Mouse (Mus musculus): ENCODE results near the gene Olfr803. TPM values are rescaled to one million over a fixed set of nuclear protein-coding genes. Genes with fewer than 3 reads are reported as not detected.

The Olfr803 gene
- polyA plus RNA-seq (2017; shearing (Covaris generic)): not detected

DNA sequence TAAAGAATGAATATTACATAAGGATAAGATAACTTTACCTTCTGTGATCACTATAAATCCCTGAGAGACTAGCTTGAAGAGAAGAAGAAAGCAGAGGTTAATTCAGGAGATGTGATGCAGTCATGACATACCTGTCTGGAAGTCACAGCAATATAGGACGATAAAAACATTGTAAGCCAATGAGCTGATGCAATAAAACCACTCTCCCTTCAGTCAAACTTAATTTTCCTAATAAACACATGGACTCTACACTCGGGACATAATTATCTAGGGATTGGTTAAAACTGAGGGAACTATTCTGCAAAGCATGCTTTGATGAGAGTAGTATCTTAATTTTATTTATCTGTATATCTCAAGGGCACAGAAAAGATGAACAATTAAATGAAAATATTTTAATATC lies at the start of gene Olfr803:
Olfr803 (minus strand) TSS at position 101 of the 400 bp plus-strand sequence.

DNA sequence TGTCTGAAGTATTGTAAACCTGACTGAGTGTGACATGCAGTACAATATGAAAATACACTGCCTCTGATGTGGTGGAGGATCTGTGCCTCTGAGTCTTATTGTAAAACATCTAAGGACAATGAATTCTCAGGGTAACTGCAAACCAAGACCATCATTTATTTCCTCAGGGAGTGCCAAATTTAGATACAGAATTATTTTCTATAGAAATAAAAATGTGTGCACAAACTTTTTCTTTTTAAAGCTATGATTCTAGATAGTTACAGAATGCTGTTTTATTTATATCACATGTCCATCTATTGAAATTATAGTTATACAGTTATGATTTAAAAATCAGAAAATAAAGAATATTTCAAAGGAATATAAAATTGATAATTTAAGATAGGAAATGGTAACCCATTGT lies 47.7 kb upstream of the Olfr803 start, which contains the start of gene Olfr806:
Olfr806 (minus strand) TSS at position 101 of the 400 bp plus-strand sequence.

DNA sequence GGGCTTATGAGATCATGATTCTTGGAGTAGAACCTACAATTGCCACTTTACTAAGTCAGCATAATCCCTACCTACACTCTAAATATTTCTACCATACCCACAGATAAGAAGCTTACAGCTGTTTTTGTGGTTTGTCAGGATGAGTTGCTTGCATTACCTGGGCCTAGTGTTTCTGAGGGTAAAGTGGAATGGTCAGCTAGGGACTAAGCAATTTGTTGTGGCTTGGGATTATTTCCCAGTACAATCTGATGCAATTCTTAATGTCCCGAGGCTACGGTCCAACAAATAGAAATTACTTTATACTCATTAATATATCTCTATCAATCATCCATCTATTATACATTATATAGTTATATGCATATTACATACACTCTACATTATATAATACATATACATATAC lies 35.2 kb upstream of the Olfr803 start, which contains the start of gene Olfr805:
Olfr805 (minus strand) TSS at position 101 of the 400 bp plus-strand sequence.

DNA sequence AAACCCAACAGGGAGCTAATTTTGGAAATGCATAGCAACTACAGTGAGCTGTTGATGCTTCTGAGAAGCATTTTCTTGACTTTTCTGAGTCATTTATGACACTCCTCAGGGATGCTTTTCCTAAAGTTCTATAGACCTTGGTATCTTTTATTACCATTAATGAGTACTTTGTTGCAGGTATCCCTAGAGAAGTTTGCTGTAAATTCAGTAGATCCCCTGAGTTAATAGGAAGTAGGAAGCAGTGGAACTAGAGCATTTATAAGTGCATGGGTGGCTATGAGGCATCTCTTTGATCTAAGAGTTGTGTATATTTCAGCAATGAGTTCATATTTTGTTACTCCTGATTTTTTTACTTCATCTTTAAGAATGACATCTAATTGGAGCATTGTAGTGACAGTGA lies 8.8 kb upstream of the Olfr803 start, which contains the start of gene Olfr804:
Olfr804 (plus strand) TSS at position 301 of the 400 bp plus-strand sequence.

DNA sequence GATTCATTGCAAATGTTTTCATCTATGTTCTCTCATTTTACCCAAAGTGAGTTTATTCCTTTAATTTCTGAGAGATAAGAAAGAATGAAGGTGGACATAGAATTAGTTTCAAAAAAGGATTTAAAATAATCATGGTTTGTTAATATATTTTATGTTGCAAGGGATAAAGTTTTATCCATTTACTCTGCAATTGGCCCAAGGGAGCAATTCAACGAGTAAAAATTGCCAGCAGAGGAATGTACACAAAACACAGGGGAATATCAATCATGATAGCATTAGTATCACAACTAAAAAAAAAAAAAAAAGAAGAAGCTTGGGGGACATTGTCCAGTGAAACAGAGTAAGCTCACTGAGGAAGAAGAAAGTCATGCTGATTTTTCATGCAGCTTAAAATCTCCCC lies 6.0 kb downstream of the Olfr803 start, which contains the start of gene Olfr802:
Olfr802 (minus strand) TSS at position 101 of the 400 bp plus-strand sequence.

DNA sequence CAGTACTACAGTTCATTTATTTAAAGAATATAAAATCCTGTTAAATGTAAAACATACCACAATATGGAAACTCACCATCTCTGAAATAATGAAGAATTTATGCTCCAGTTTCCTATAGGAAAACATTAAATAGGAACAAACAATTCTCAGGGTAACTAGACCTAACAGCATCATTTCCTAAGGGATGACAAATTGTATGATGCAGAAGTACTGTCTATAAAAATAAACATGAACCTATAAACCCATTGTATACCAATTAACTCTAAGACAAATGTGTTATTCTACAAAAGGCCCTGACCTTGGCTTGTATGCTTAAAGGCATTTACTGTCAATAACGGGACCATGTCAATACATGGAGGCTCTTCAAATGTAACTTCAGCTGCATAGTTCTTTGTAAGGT lies 20.3 kb downstream of the Olfr803 start, which contains the start of gene Olfr801:
Olfr801 (minus strand) TSS at position 101 of the 400 bp plus-strand sequence.

DNA sequence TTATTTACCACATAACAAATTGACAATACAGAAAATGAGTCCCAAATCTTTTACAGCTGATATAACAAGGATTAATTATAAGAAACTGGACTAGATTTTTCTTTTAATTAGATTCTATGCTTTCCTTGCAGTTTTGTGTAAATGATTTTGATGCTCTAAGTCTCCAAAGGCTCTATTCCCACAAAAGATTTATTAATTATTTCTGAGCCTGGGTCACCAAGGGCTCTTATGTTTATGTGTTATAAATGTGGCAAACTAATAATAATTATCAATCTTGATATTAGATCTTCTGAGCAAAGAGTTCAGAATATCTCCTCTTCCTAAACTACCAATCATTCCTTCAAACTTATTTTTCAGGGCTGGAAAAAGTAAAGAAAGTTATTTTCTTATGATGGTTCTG lies 36.7 kb downstream of the Olfr803 start, which contains the start of gene Olfr800:
Olfr800 (plus strand) TSS at position 301 of the 400 bp plus-strand sequence.

Other genes with a start within 250 kb of the Olfr803 start
- gene Olfr787, start 232.4 kb downstream of the Olfr803 start, polyA plus RNA-seq (2017; shearing (Covaris generic)): 0.20 TPM
- gene Olfr788, start 223.3 kb downstream of the Olfr803 start, polyA plus RNA-seq (2017; shearing (Covaris generic)): 0.21 TPM
- gene Olfr789, start 209.5 kb downstream of the Olfr803 start, polyA plus RNA-seq (2017; shearing (Covaris generic)): not detected
- gene Olfr790, start 195.8 kb downstream of the Olfr803 start, polyA plus RNA-seq (2017; shearing (Covaris generic)): not detected
- not detected for gene Olfr791, start 172.5 kb downstream of the Olfr803 start, polyA plus RNA-seq (2017; shearing (Covaris generic))
- gene Olfr792, start 155.1 kb downstream of the Olfr803 start, polyA plus RNA-seq (2017; shearing (Covaris generic)): not detected
- gene Olfr794, start 126.6 kb downstream of the Olfr803 start, polyA plus RNA-seq (2017; shearing (Covaris generic)): not detected
- gene Olfr796, start 81.7 kb downstream of the Olfr803 start, polyA plus RNA-seq (2017; shearing (Covaris generic)): not detected
- 0.38 TPM for gene Olfr798, start 66.4 kb downstream of the Olfr803 start, polyA plus RNA-seq (2017; shearing (Covaris generic))
- not detected for gene Olfr799, start 56.8 kb downstream of the Olfr803 start, polyA plus RNA-seq (2017; shearing (Covaris generic))
- gene Olfr800, start 36.6 kb downstream of the Olfr803 start, polyA plus RNA-seq (2017; shearing (Covaris generic)): not detected
- gene Olfr801, start 20.4 kb downstream of the Olfr803 start, polyA plus RNA-seq (2017; shearing (Covaris generic)): not detected
- not detected for gene Olfr802, start 6.1 kb downstream of the Olfr803 start, polyA plus RNA-seq (2017; shearing (Covaris generic))
- not detected for gene Olfr804, start 8.9 kb upstream of the Olfr803 start, polyA plus RNA-seq (2017; shearing (Covaris generic))
- not detected for gene Olfr805, start 35.1 kb upstream of the Olfr803 start, polyA plus RNA-seq (2017; shearing (Covaris generic))
- not detected for gene Olfr806, start 47.6 kb upstream of the Olfr803 start, polyA plus RNA-seq (2017; shearing (Covaris generic))
- 0.21 TPM for gene Olfr807, start 63.5 kb upstream of the Olfr803 start, polyA plus RNA-seq (2017; shearing (Covaris generic))
- gene Olfr808, start 71.2 kb upstream of the Olfr803 start, polyA plus RNA-seq (2017; shearing (Covaris generic)): not detected
- not detected for gene Olfr809, start 80.4 kb upstream of the Olfr803 start, polyA plus RNA-seq (2017; shearing (Covaris generic))
- gene Olfr810, start 100.6 kb upstream of the Olfr803 start, polyA plus RNA-seq (2017; shearing (Covaris generic)): not detected
- gene Olfr811, start 110.1 kb upstream of the Olfr803 start, polyA plus RNA-seq (2017; shearing (Covaris generic)): not detected
- not detected for gene Olfr812, start 151.8 kb upstream of the Olfr803 start, polyA plus RNA-seq (2017; shearing (Covaris generic))
- gene Olfr813, start 161.1 kb upstream of the Olfr803 start, polyA plus RNA-seq (2017; shearing (Covaris generic)): not detected
- gene Olfr814, start 185.6 kb upstream of the Olfr803 start, polyA plus RNA-seq (2017; shearing (Covaris generic)): 0.11 TPM
- 0.21 TPM for gene Olfr815, start 211.6 kb upstream of the Olfr803 start, polyA plus RNA-seq (2017; shearing (Covaris generic))
- gene Olfr816, start 221.3 kb upstream of the Olfr803 start, polyA plus RNA-seq (2017; shearing (Covaris generic)): 1.5 TPM

All from effector memory CD4-positive, alpha-beta T cell, adult 7 months (primary cell).